In genomic region chr16:95618206-95618605, GRCm38 (mm10) we compare ENCODE assay signal across 19 mouse cellular contexts. TPM values are rescaled to one million over a fixed set of nuclear protein-coding genes. Genes with fewer than 3 reads are reported as not detected.
DNase-seq lines count a peak whose midpoint lies in the region; ATAC-seq and TF ChIP-seq lines count a peak whose summit lies in the region.
"Had no signal": no experiment of that assay in that cellular context is flagged by ENCODE, and none has a peak within 500 bp of the region (broad histone marks: within the 10 kb centered on the region; RNA-seq: fewer than 3 reads in every experiment).

No protein-coding gene starts in this region.

- no peaks in the 10 kb centered on the region for H3K36me3 ChIP-seq in heart, embryonic 16.5 days (ENCODE audit: control insufficient read depth, insufficient read depth)
- H3K36me3 ChIP-seq in CH12.LX (replicated peaks in 1 of 2; ENCODE audit: control insufficient read depth in 1 of 2, insufficient read depth in 1 of 2, low read length in 1 of 2) = no peaks in the 10 kb centered on the region
- no peaks in the 10 kb centered on the region for H3K36me3 ChIP-seq in embryonic facial prominence, embryonic 14.5 days (ENCODE audit: control insufficient read depth, insufficient read depth, low read length)
- H3K36me3 ChIP-seq in midbrain, embryonic 14.5 days (ENCODE audit: control insufficient read depth, insufficient read depth, low read length) = no peaks in the 10 kb centered on the region
- H3K36me3 ChIP-seq: lung, embryonic 15.5 days; neural tube, embryonic 15.5 days had no signal

- ATAC-seq in heart, embryonic 16.5 days (replicated peaks; ENCODE audit: extremely low read depth, insufficient read depth, low FRiP score) = no peak
- ATAC-seq in embryonic facial prominence, embryonic 14.5 days (ENCODE audit: low read depth) = no peak
- no peak for ATAC-seq in midbrain, embryonic 14.5 days (ENCODE audit: low FRiP score, low TSS enrichment)
- ATAC-seq: forebrain, embryonic 13.5 days; hindbrain, embryonic 16.5 days had no signal

- no peaks in the 10 kb centered on the region for H3K4me1 ChIP-seq in heart, embryonic 16.5 days (ENCODE audit: control insufficient read depth, insufficient read depth, low read length)
- peaks cover 0 to 4% of the 10 kb centered on the region in 2 experiments; a peak in 1 of 4 replicates for H3K4me1 ChIP-seq in CH12.LX (ENCODE audit: control insufficient read depth in 1 of 2, insufficient read depth in 2 of 2)
- peaks cover 6% of the 10 kb centered on the region; the same call in 1 of the 2 replicates for H3K4me1 ChIP-seq in cerebellum, adult 2 months (ENCODE audit: control insufficient read depth, insufficient read depth, low read length)
- H3K4me1 ChIP-seq in embryonic facial prominence, embryonic 14.5 days (ENCODE audit: control insufficient read depth, insufficient read depth, low read length) = peaks cover 16% of the 10 kb centered on the region
- H3K4me1 ChIP-seq in midbrain, embryonic 14.5 days (ENCODE audit: control insufficient read depth, insufficient read depth, low read length) = no peaks in the 10 kb centered on the region
- H3K4me1 ChIP-seq: forebrain, embryonic 13.5 days; neural tube, embryonic 15.5 days had no signal

- intact Hi-C loops in heart, postnatal 25 days (cut with DNase I) = no loop called here

- H3K79me2 ChIP-seq in CH12.LX (replicated peaks; ENCODE audit: control insufficient read depth, extremely low read depth, insufficient read depth, poor library complexity, severe bottlenecking) = no peaks in the 10 kb centered on the region

- no peak for TF ChIP-seq CTCF in CH12.LX (conservative IDR thresholded peaks at IDR 0.05 in 1 of 2, IDR thresholded peaks at IDR 0.05 in 1 of 2; ENCODE audit: low read depth in 2 of 2, low read length in 2 of 2)
- TF ChIP-seq CTCF in cerebellum, adult 2 months (IDR thresholded peaks at IDR 0.05; ENCODE audit: borderline replicate concordance, insufficient read depth, low read depth, low read length) = no peak

- H3K4me2 ChIP-seq in heart, embryonic 16.5 days (ENCODE audit: low read depth, low read length) = peak overlapping the region; percentile 30; the same call in 1 of the 2 replicates
- peak overlapping the region; percentile 76 for H3K4me2 ChIP-seq in CH12.LX (ENCODE audit: insufficient read depth, low read depth, poor library complexity, severe bottlenecking)
- H3K4me2 ChIP-seq in embryonic facial prominence, embryonic 14.5 days (ENCODE audit: low read depth, low read length) = peak overlapping the region; percentile 20; the same call in 1 of the 2 replicates
- H3K4me2 ChIP-seq in midbrain, embryonic 14.5 days (ENCODE audit: low read length) = no peak overlapping the region
- H3K4me2 ChIP-seq: forebrain, embryonic 13.5 days; lung, embryonic 15.5 days; neural tube, embryonic 15.5 days had no signal

- H3K27ac ChIP-seq in heart, embryonic 16.5 days (ENCODE audit: low read length) = no peak overlapping the region
- H3K27ac ChIP-seq in CH12.LX (ENCODE audit: insufficient read depth, low read depth) = no peak overlapping the region
- H3K27ac ChIP-seq in cerebellum, adult 2 months (ENCODE audit: insufficient read depth, low read length) = 0 out of 2 replicates have a peak overlapping the region, but pooled peaks have one; percentile 15
- no peak overlapping the region for H3K27ac ChIP-seq in embryonic facial prominence, embryonic 14.5 days (replicated peaks; ENCODE audit: low read depth, low read length)
- H3K27ac ChIP-seq in midbrain, embryonic 14.5 days (replicated peaks; ENCODE audit: low read depth, low read length) = no peak overlapping the region
- H3K27ac ChIP-seq: forebrain, embryonic 13.5 days; lung, embryonic 15.5 days; neural tube, embryonic 15.5 days had no signal

- no peak for DNase-seq in heart, postnatal 25 days (ENCODE audit: low spot score)
- DNase-seq in CH12.LX (ENCODE audit: extremely low read depth) = no peak
- DNase-seq in cerebellum, adult 2 months = peak; percentile 88
- DNase-seq in embryonic facial prominence, embryonic 14.5 days (ENCODE audit: low spot score) = no peak
- no peak for DNase-seq in frontal cortex, adult 2 months (ENCODE audit: extremely low spot score in 1 of 2, low spot score in 1 of 2)
- no peak for DNase-seq in midbrain, embryonic 14.5 days
- no peak for DNase-seq in right cerebral cortex, postnatal 10 days (ENCODE audit: low spot score in 2 of 2)
- DNase-seq: heart, adult 11 months; heart, postnatal 14 days; kidney, adult 11 months; kidney, postnatal 36 days; layer of hippocampus, postnatal 36 days; liver; right cerebral cortex, adult 18-20 months had no signal

- in situ Hi-C loops in CH12.LX (cut with MboI; ENCODE audit: low pct_ligation_motif_present, low pct_unique_long_range_greater_than_20kb, low sequenced_read_pairs) = no loop called here

- dilution Hi-C loops in CH12.LX (cut with MboI; ENCODE audit: extremely low pct_ligation_motif_present, extremely low pct_unique_long_range_greater_than_20kb, low sequenced_read_pairs) = no loop called here

- H3K9me3 ChIP-seq in heart, embryonic 16.5 days (replicated peaks; ENCODE audit: control insufficient read depth, low read length) = no peaks in the 10 kb centered on the region
- H3K9me3 ChIP-seq in CH12.LX (replicated peaks; ENCODE audit: low read length) = no peaks in the 10 kb centered on the region
- no peaks in the 10 kb centered on the region for H3K9me3 ChIP-seq in embryonic facial prominence, embryonic 14.5 days (ENCODE audit: control insufficient read depth, low read length)
- H3K9me3 ChIP-seq in midbrain, embryonic 14.5 days (ENCODE audit: control insufficient read depth, low read length) = no peaks in the 10 kb centered on the region
- H3K9me3 ChIP-seq: forebrain, embryonic 13.5 days; lung, embryonic 15.5 days; neural tube, embryonic 15.5 days had no signal

- 59% methylated on average over 15 of the region's 15 CpGs for WGBS in heart, embryonic 16.5 days
- WGBS in cerebellum, adult 2 months = 10% methylated on average over 15 of the region's 15 CpGs
- 50% methylated on average over 15 of the region's 15 CpGs for WGBS in embryonic facial prominence, embryonic 14.5 days
- WGBS in midbrain, embryonic 14.5 days = 75% methylated on average over 15 of the region's 15 CpGs

- H3K27me3 ChIP-seq in heart, embryonic 16.5 days (ENCODE audit: control insufficient read depth, insufficient read depth, low read length) = no peaks in the 10 kb centered on the region
- no peaks in the 10 kb centered on the region for H3K27me3 ChIP-seq in CH12.LX (replicated peaks)
- no peaks in the 10 kb centered on the region for H3K27me3 ChIP-seq in cerebellum, adult 2 months (ENCODE audit: control insufficient read depth, insufficient read depth, low read length)
- no peaks in the 10 kb centered on the region for H3K27me3 ChIP-seq in embryonic facial prominence, embryonic 14.5 days (replicated peaks; ENCODE audit: control insufficient read depth, insufficient read depth, low read length)
- H3K27me3 ChIP-seq in midbrain, embryonic 14.5 days (ENCODE audit: control insufficient read depth, insufficient read depth, low read length) = no peaks in the 10 kb centered on the region
- H3K27me3 ChIP-seq: forebrain, embryonic 13.5 days; lung, embryonic 15.5 days; neural tube, embryonic 15.5 days had no signal

- H3K4me3 ChIP-seq in heart, embryonic 16.5 days (ENCODE audit: low read length) = no peak overlapping the region
- no peak overlapping the region for H3K4me3 ChIP-seq in CH12.LX (replicated peaks in 1 of 3; ENCODE audit: low read depth in 2 of 3, low read length in 2 of 3, poor library complexity in 1 of 3)
- H3K4me3 ChIP-seq in cerebellum, adult 2 months (replicated peaks; ENCODE audit: insufficient read depth, low read depth, low read length) = peak overlapping the region; percentile 50
- H3K4me3 ChIP-seq in embryonic facial prominence, embryonic 14.5 days (ENCODE audit: low read depth, low read length) = no peak overlapping the region
- no peak overlapping the region for H3K4me3 ChIP-seq in midbrain, embryonic 14.5 days (replicated peaks; ENCODE audit: low read depth, low read length)
- H3K4me3 ChIP-seq: forebrain, embryonic 13.5 days; lung, embryonic 15.5 days; neural tube, embryonic 15.5 days had no signal

- no peak for TF ChIP-seq RAD21 in CH12.LX (IDR thresholded peaks at IDR 0.05; ENCODE audit: low read depth, low read length)

- TF ChIP-seq POLR2A in CH12.LX (IDR thresholded peaks at IDR 0.05; ENCODE audit: low read depth, low read length) = no peak
- TF ChIP-seq POLR2A in cerebellum, adult 2 months (IDR thresholded peaks at IDR 0.05; ENCODE audit: borderline replicate concordance, insufficient read depth, low read length) = no peak

- TF ChIP-seq EP300 in CH12.LX (IDR thresholded peaks at IDR 0.05; ENCODE audit: low read length) = no peak

- H3K9ac ChIP-seq in heart, embryonic 16.5 days (ENCODE audit: low read length) = no peak overlapping the region
- H3K9ac ChIP-seq in CH12.LX (ENCODE audit: insufficient read depth, low read depth) = no peak overlapping the region
- no peak overlapping the region for H3K9ac ChIP-seq in embryonic facial prominence, embryonic 14.5 days (ENCODE audit: low read depth, low read length)
- H3K9ac ChIP-seq in midbrain, embryonic 14.5 days (replicated peaks; ENCODE audit: low read length) = no peak overlapping the region
- H3K9ac ChIP-seq: forebrain, embryonic 13.5 days; lung, embryonic 15.5 days; neural tube, embryonic 15.5 days had no signal

TF ChIP-seq in CH12.LX, 34 proteins besides CTCF, POLR2A, EP300 and RAD21:
- TF ChIP-seq BHLHE40 (IDR thresholded peaks at IDR 0.05; ENCODE audit: low read depth, low read length) (no peak), MAX (IDR thresholded peaks at IDR 0.05; ENCODE audit: low read length) (no peak), KAT2A (IDR thresholded peaks at IDR 0.05; ENCODE audit: insufficient replicate concordance, low read length) (no peak), MXI1 (IDR thresholded peaks at IDR 0.05; ENCODE audit: low read depth, low read length) (no peak), JUND (conservative IDR thresholded peaks at IDR 0.05; ENCODE audit: low read depth, low read length) (no peak), HCFC1 (IDR thresholded peaks at IDR 0.05; ENCODE audit: low read depth, low read length) (no peak), USF1 (IDR thresholded peaks at IDR 0.05; ENCODE audit: low read depth, low read length) (no peak)

RNA-seq across cellular contexts. Expression of gene Erg, which starts 31.8 kb away (rescaled TPM):
- polyA plus RNA-seq in heart, embryonic 16.5 days (2015; fragmentation: Nextera tagmentation; extraction: Ambion mirVana) = 6.8 and 7.5 TPM in 2 replicates
- total RNA-seq in heart, postnatal 25 days (2021) = 10 to 100 TPM; 29.8 to 33.0 TPM
- total RNA-seq in CH12.LX (2012; rRNA removed) = 0.34 and 0.42 TPM in 2 replicates
- 0.07 and 0.11 TPM in 2 replicates for total RNA-seq in CH12.LX (2014; rRNA removed)
- 0.78 and 0.81 TPM in 2 replicates for polyA plus RNA-seq in CH12.LX (2012; ENCODE audit: insufficient read length, low read depth)
- 4.9 and 6.6 TPM in 2 replicates for polyA plus RNA-seq in cerebellum, adult 2 months (2012; rRNA removed)
- polyA plus RNA-seq in embryonic facial prominence, embryonic 14.5 days (2014; fragmentation: Nextera tagmentation; extraction: Ambion mirVana) = 8.4 and 9.1 TPM in 2 replicates
- polyA plus RNA-seq in frontal cortex, adult 2 months (2012; rRNA removed) = 5.7 and 7.2 TPM in 2 replicates
- polyA plus RNA-seq in midbrain, embryonic 14.5 days (2014; fragmentation: Nextera tagmentation; extraction: Ambion mirVana) = 0.40 and 1.3 TPM in 2 replicates

Comparison
In these comparisons a context has a peak if more than half of its experiments do, and no peak if none do; other contexts are left out.
1. DNase-seq: peak in cerebellum, adult 2 months (2 of 2); none in heart, postnatal 25 days (single experiment), CH12.LX (single experiment), embryonic facial prominence, embryonic 14.5 days (single experiment), frontal cortex, adult 2 months (0 of 2), midbrain, embryonic 14.5 days (single experiment) and right cerebral cortex, postnatal 10 days (0 of 2).